Mouse (Mus musculus) right cerebral cortex, postnatal 25 days (tissue): ENCODE results near the gene Musk.

Experiments used
- DNase-seq: peaks from one replicate; pipeline ENCODE4 v3.0.0; 2022

The Musk gene

GRCm38 (mm10) chr4:58419225-58419624, 133.5 kb downstream of the Musk start:
- no peak for DNase-seq

DNA sequence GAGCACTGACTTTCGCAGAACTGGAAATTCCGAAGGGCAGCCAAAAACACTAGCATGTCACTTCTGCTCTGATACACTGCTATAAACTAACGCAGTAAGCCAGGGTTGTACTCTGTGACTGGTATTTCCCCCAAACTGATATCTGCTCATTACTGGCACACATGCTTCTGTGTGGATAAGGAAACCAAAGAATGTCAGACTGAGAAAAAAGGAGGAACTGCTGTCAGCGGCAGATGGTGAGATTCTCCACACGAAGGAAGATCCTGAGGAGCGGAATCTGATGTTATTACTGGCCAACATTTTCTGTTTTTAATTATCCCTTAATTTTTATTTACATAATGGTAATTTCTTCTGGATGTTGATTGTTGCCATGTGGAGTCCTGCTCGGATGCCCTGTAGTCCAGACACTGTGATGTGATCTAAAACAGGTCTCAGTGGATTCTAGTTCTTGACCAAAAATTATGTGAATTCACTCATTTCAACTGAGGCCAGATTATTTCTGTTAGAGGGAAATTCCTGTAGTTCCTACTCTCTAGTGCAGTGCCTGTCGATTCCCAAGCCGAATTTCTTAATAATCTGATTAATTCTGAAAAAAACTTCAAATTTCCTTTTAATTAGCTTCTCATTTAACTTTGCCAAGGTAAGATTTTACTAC, 137.6 kb downstream of the Musk start:
- no peak for DNase-seq
